Mouse (Mus musculus) megakaryocyte, embryonic 14.5 days (primary cell): ENCODE data around the gene Kif16b. TPM values are rescaled to one million over a fixed set of nuclear protein-coding genes. Genes with fewer than 3 reads are reported as not detected.

Source experiments
- H3K27me3 ChIP-seq: replicated peaks from 2 replicates; pipeline ENCODE3; 2012; ENCODE audit warnings: inconsistent platforms
- H3K36me3 ChIP-seq: replicated peaks from 2 replicates; pipeline ENCODE3; 2012; ENCODE audit warnings: low read length, inconsistent platforms, mixed read lengths
- H3K4me1 ChIP-seq: 2 replicates; pipeline ENCODE4 v1.6.1; 2012; ENCODE audit warnings: inconsistent platforms
- H3K4me3 ChIP-seq: replicated peaks from 2 replicates; pipeline ENCODE3; 2012; ENCODE audit warnings: moderate library complexity, mild to moderate bottlenecking, inconsistent platforms
- H3K9me3 ChIP-seq: 2 replicates; pipeline ENCODE4 v1.6.1; 2012; ENCODE audit warnings: inconsistent platforms
- FLI1 ChIP-seq: IDR thresholded peaks from 2 replicates; pipeline ENCODE4 v1.6.1; 2012; ENCODE audit warnings: low read length, inconsistent platforms, mixed read lengths
- GATA1 ChIP-seq: IDR thresholded peaks from 3 replicates; pipeline ENCODE4 v1.6.1; 2012; ENCODE audit warnings: mixed read lengths, low read length, inconsistent platforms, borderline replicate concordance
- polyA plus RNA-seq: library from polyadenylated mRNA; stranded (reverse); fragments of >175 nt; gene quantifications from 2 replicates; pipeline ENCODE4 v1.2.3, GENCODE M21; 2012; ENCODE audit warnings: low replicate concordance; ENCODE audit not compliant: insufficient read depth

Gene Kif16b
- polyA plus RNA-seq, 1 experiment: 2.1 TPM

GRCm38 (mm10) chr2:142875936-142876335, 25.4 kb downstream of the Kif16b start:
- no peaks in the 10 kb centered on the region for H3K27me3 ChIP-seq
- TF ChIP-seq GATA1: no peak
- no peak for TF ChIP-seq FLI1
- no peaks in the 10 kb centered on the region for H3K9me3 ChIP-seq
- no peaks in the 10 kb centered on the region for H3K36me3 ChIP-seq
- no peak overlapping the region for H3K4me3 ChIP-seq
- H3K4me1 ChIP-seq: peaks cover 4% of the 10 kb centered on the region

- no peaks in the 10 kb centered on the region for H3K36me3 ChIP-seq
- H3K4me1 ChIP-seq: peaks cover 4% of the 10 kb centered on the region
- H3K27me3 ChIP-seq: no peaks in the 10 kb centered on the region
- H3K4me3 ChIP-seq: no peak overlapping the region
- TF ChIP-seq FLI1 (no peak), GATA1 (no peak)
- no peaks in the 10 kb centered on the region for H3K9me3 ChIP-seq
Measured at GRCm38 (mm10) chr2:142874562-142874961, 26.8 kb downstream of the Kif16b start.

- H3K4me1 ChIP-seq: no peaks in the 10 kb centered on the region; the same call in 1 of the 2 replicates
- peaks cover 6% of the 10 kb centered on the region for H3K36me3 ChIP-seq
- H3K4me3 ChIP-seq: no peak overlapping the region
- H3K9me3 ChIP-seq: no peaks in the 10 kb centered on the region
- no peaks in the 10 kb centered on the region for H3K27me3 ChIP-seq
- TF ChIP-seq GATA1: no peak
- no peak for TF ChIP-seq FLI1
Measured at GRCm38 (mm10) chr2:142870055-142870454, 31.3 kb downstream of the Kif16b start.

- Histone ChIP-seq H3K36me3 (peaks cover 28% of the 10 kb centered on the region), H3K4me3 (no peak overlapping the region), H3K9me3 (no peaks in the 10 kb centered on the region), H3K27me3 (no peaks in the 10 kb centered on the region), H3K4me1 (no peaks in the 10 kb centered on the region; the same call in 1 of the 2 replicates)
- TF ChIP-seq FLI1: no peak
- TF ChIP-seq GATA1: no peak
Measured at GRCm38 (mm10) chr2:142867481-142867880, 33.9 kb downstream of the Kif16b start.

- H3K4me1 ChIP-seq: no peaks in the 10 kb centered on the region; the same call in 1 of the 2 replicates
- H3K9me3 ChIP-seq: no peaks in the 10 kb centered on the region
- no peaks in the 10 kb centered on the region for H3K27me3 ChIP-seq
- no peak overlapping the region for H3K4me3 ChIP-seq
- TF ChIP-seq FLI1: no peak
- no peak for TF ChIP-seq GATA1
- H3K36me3 ChIP-seq: peaks cover 44% of the 10 kb centered on the region
Measured at GRCm38 (mm10) chr2:142860994-142861393, 40.3 kb downstream of the Kif16b start.

GRCm38 (mm10) chr2:142859452-142859851, 41.9 kb downstream of the Kif16b start:
- Histone ChIP-seq H3K9me3 (no peaks in the 10 kb centered on the region), H3K4me1 (no peaks in the 10 kb centered on the region), H3K4me3 (no peak overlapping the region), H3K36me3 (peaks cover 43% of the 10 kb centered on the region), H3K27me3 (no peaks in the 10 kb centered on the region)
- TF ChIP-seq GATA1 (no peak), FLI1 (no peak)

GRCm38 (mm10) chr2:142838775-142839174, 62.6 kb downstream of the Kif16b start:
- Histone ChIP-seq H3K36me3 (peaks cover 40% of the 10 kb centered on the region), H3K9me3 (no peaks in the 10 kb centered on the region), H3K27me3 (no peaks in the 10 kb centered on the region), H3K4me3 (no peak overlapping the region), H3K4me1 (no peaks in the 10 kb centered on the region)
- no peak for TF ChIP-seq GATA1
- no peak for TF ChIP-seq FLI1

- no peaks in the 10 kb centered on the region for H3K27me3 ChIP-seq
- no peaks in the 10 kb centered on the region for H3K4me1 ChIP-seq
- TF ChIP-seq FLI1: no peak
- no peak for TF ChIP-seq GATA1
- H3K9me3 ChIP-seq: no peaks in the 10 kb centered on the region
- peaks cover 47% of the 10 kb centered on the region for H3K36me3 ChIP-seq
- no peak overlapping the region for H3K4me3 ChIP-seq
Measured at GRCm38 (mm10) chr2:142838118-142838517, 63.2 kb downstream of the Kif16b start.

GRCm38 (mm10) chr2:142834751-142835150, 66.6 kb downstream of the Kif16b start:
- H3K9me3 ChIP-seq: no peaks in the 10 kb centered on the region
- no peaks in the 10 kb centered on the region for H3K4me1 ChIP-seq
- peaks cover 55% of the 10 kb centered on the region for H3K36me3 ChIP-seq
- TF ChIP-seq GATA1 (no peak), FLI1 (no peak)
- H3K4me3 ChIP-seq: no peak overlapping the region
- H3K27me3 ChIP-seq: no peaks in the 10 kb centered on the region

- Histone ChIP-seq H3K4me3 (no peak overlapping the region), H3K27me3 (no peaks in the 10 kb centered on the region), H3K36me3 (peaks cover 59% of the 10 kb centered on the region), H3K4me1 (no peaks in the 10 kb centered on the region), H3K9me3 (no peaks in the 10 kb centered on the region)
- no peak for TF ChIP-seq FLI1
- TF ChIP-seq GATA1: no peak
Measured at GRCm38 (mm10) chr2:142832617-142833422, 68.5 kb downstream of the Kif16b start.
